Mouse (Mus musculus) heart, adult 2 months (tissue): ENCODE results near the gene Nckap5.

Experiments used
- CTCF ChIP-seq: fragments of 200-600 bp; IDR thresholded peaks from 2 replicates; pipeline ENCODE4 v1.8.1; 2022; ENCODE audit warnings: antibody characterized with exemption, mild to moderate bottlenecking, moderate library complexity
- EP300 ChIP-seq: fragments of 200-500 bp; IDR thresholded peaks from 2 replicates; pipeline ENCODE4 v1.6.1; 2011; ENCODE audit warnings: low read depth, low read length, control low read depth; ENCODE audit not compliant: insufficient read depth

DNA sequence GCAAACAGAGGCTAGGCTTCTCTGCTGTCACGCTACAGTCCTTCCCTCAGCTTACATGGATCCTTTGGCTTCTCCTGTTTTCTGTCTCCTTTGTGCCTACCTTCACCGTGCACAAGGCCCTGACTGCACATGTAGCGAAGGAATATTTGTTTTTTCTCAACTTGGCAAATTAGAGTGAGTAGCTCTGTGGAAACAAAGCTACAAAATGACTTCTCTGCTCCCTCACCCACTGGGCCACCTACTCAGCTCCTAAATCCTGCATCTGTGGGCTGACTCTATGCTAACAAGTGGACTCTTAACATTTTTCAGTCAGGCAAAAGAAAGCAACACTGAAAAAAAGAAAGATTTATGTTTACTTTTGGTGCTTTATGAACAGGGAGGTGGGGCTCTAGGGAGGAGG lies 856.0 kb downstream of the Nckap5 start:
- no peak for TF ChIP-seq CTCF
- TF ChIP-seq EP300 = no peak
